ENCODE assay signal across 27 mouse cellular contexts in the genomic region with DNA sequence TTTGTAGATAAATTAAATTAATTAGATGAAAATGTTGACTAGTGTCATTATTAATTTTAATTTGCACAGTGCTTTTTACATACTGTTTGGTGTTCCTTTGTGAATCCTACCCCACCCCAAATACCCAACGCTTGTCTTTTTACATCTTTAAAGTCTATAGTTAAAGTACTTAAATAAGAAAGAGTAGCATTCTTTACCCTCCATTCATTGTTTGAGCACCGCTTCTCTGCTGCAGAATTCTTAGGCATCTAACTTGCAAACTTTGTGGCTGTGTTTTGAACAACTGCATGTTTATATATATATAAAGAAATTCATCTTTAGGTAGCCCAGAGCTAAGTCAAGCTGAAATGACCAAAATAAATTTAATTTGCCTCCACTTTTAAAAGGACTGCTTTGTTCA.
DNase-seq lines count a peak whose midpoint lies in the region; ATAC-seq lines count a peak whose summit lies in the region.
"Had no signal": no experiment of that assay in that cellular context is flagged by ENCODE, and none has a peak within 500 bp of the region (broad histone marks: within the 10 kb centered on the region; RNA-seq: fewer than 3 reads in every experiment).

No protein-coding gene starts in this region.

- H3K9me3 ChIP-seq in midbrain, embryonic 11.5 days (ENCODE audit: control insufficient read depth, low read length), result no peaks in the 10 kb centered on the region
- H3K9me3 ChIP-seq in midbrain, embryonic 15.5 days, result no peaks in the 10 kb centered on the region
- H3K9me3 ChIP-seq: embryonic facial prominence, embryonic 13.5 days; embryonic facial prominence, embryonic 15.5 days; forebrain, embryonic 10.5 days; forebrain, embryonic 12.5 days; G1E had no signal

- 58% methylated on average over 2 of the region's 2 CpGs for WGBS in midbrain, embryonic 11.5 days
- 60% methylated on average over 2 of the region's 2 CpGs for WGBS in midbrain, embryonic 15.5 days

- H3K4me3 ChIP-seq in midbrain, embryonic 11.5 days (ENCODE audit: low read depth, low read length), result no peak overlapping the region
- no peak overlapping the region for H3K4me3 ChIP-seq in midbrain, embryonic 15.5 days
- H3K4me3 ChIP-seq: embryonic facial prominence, embryonic 13.5 days; embryonic facial prominence, embryonic 15.5 days; erythroblast, embryonic 14.5 days; forebrain, embryonic 10.5 days; forebrain, embryonic 12.5 days had no signal

- no peak overlapping the region for H3K9ac ChIP-seq in midbrain, embryonic 11.5 days (ENCODE audit: low read length)
- no peak overlapping the region for H3K9ac ChIP-seq in midbrain, embryonic 15.5 days
- H3K9ac ChIP-seq: embryonic facial prominence, embryonic 13.5 days; embryonic facial prominence, embryonic 15.5 days; forebrain, embryonic 12.5 days had no signal

- H3K27me3 ChIP-seq in midbrain, embryonic 11.5 days (ENCODE audit: control insufficient read depth, insufficient read depth, low read length), result no peaks in the 10 kb centered on the region
- H3K27me3 ChIP-seq in midbrain, embryonic 15.5 days (replicated peaks), result no peaks in the 10 kb centered on the region
- H3K27me3 ChIP-seq: CH12.LX; embryonic facial prominence, embryonic 15.5 days; forebrain, embryonic 12.5 days; Patski had no signal

- H3K27ac ChIP-seq in midbrain, embryonic 11.5 days (ENCODE audit: low read depth, low read length), result no peak overlapping the region
- no peak overlapping the region for H3K27ac ChIP-seq in midbrain, embryonic 15.5 days
- H3K27ac ChIP-seq: embryonic facial prominence, embryonic 13.5 days; embryonic facial prominence, embryonic 15.5 days; forebrain, embryonic 10.5 days; forebrain, embryonic 12.5 days had no signal

- H3K36me3 ChIP-seq in midbrain, embryonic 11.5 days (ENCODE audit: control insufficient read depth, insufficient read depth, low read length), result no peaks in the 10 kb centered on the region
- no peaks in the 10 kb centered on the region for H3K36me3 ChIP-seq in midbrain, embryonic 15.5 days (replicated peaks)
- H3K36me3 ChIP-seq: embryonic facial prominence, embryonic 13.5 days; embryonic facial prominence, embryonic 15.5 days; forebrain, embryonic 10.5 days; forebrain, embryonic 12.5 days; G1E had no signal

- no peaks in the 10 kb centered on the region for H3K4me1 ChIP-seq in midbrain, embryonic 11.5 days (ENCODE audit: control insufficient read depth, insufficient read depth, low read length)
- no peaks in the 10 kb centered on the region for H3K4me1 ChIP-seq in midbrain, embryonic 15.5 days
- H3K4me1 ChIP-seq: forebrain, embryonic 12.5 days had no signal

- no peak for ATAC-seq in midbrain, embryonic 11.5 days (ENCODE audit: low FRiP score)
- ATAC-seq in midbrain, embryonic 15.5 days (replicated peaks), result no peak
- ATAC-seq: activated CD4-positive, CD25-positive, alpha-beta regulatory T cell, adult 4 months; CD4-positive, CD25-positive, alpha-beta regulatory T cell, adult 4 months; forebrain, embryonic 14.5 days; forebrain, embryonic 16.5 days; Patski had no signal

- H3K4me2 ChIP-seq in midbrain, embryonic 11.5 days, result no peak overlapping the region
- no peak overlapping the region for H3K4me2 ChIP-seq in midbrain, embryonic 15.5 days
- H3K4me2 ChIP-seq: embryonic facial prominence, embryonic 13.5 days; embryonic facial prominence, embryonic 15.5 days; forebrain, embryonic 12.5 days had no signal

- peak; percentile 45 for DNase-seq in midbrain, embryonic 11.5 days (ENCODE audit: low spot score, missing footprints)
- DNase-seq in R1 (ENCODE audit: low read depth, low spot score), result peak; percentile 47
- no peak for DNase-seq in yolk sac, embryonic 10.5 days (ENCODE audit: low spot score)
- no peak for DNase-seq in urinary bladder, adult 18-20 months (ENCODE audit: low spot score in 2 of 2)
- DNase-seq: adrenal gland, adult 8-10 months; adrenal gland, postnatal 14 days; adrenal gland, postnatal 36 days; B cell, adult 2 months; cerebellum, adult 11-12 months; cerebellum, adult 2 months; cerebellum, adult 9-10 months; cerebellum, postnatal 10 days; cerebellum, postnatal 36 days; embryo, embryonic 11 days had no signal

Comparison
In these comparisons a context has a peak if more than half of its experiments do, and no peak if none do; other contexts are left out.
1. DNase-seq: peak in midbrain, embryonic 11.5 days (single experiment) and R1 (single experiment); none in yolk sac, embryonic 10.5 days (single experiment) and urinary bladder, adult 18-20 months (0 of 2).